Mouse (Mus musculus): Measurements from ENCODE around the gene Ppil4.

Gene Ppil4

GRCm38 (mm10) chr10:7824663-7825280 lies 32.1 kb downstream of the Ppil4 start:
- no peak for DNase-seq (ENCODE audit: low read depth, low spot score)

GRCm38 (mm10) chr10:7825281-7825665 lies 32.6 kb downstream of the Ppil4 start:
- DNase-seq (ENCODE audit: low read depth, low spot score) = no peak

- no peak for DNase-seq (ENCODE audit: low read depth, low spot score)
Observed at GRCm38 (mm10) chr10:7826106-7826505, 33.4 kb downstream of the Ppil4 start.

- DNase-seq (ENCODE audit: low read depth, low spot score) = no peak
Observed at GRCm38 (mm10) chr10:7832171-7832676, 39.5 kb downstream of the Ppil4 start, which contains the start of gene Zc3h12d. Zc3h12d (plus strand) TSS chr10:7832470.

GRCm38 (mm10) chr10:7833377-7834165 lies 40.9 kb downstream of the Ppil4 start:
- no peak for DNase-seq (ENCODE audit: low read depth, low spot score)

GRCm38 (mm10) chr10:7834671-7835225 lies 42.1 kb downstream of the Ppil4 start:
- DNase-seq (ENCODE audit: low read depth, low spot score) = no peak

GRCm38 (mm10) chr10:7836902-7837301 lies 44.2 kb downstream of the Ppil4 start:
- DNase-seq (ENCODE audit: low read depth, low spot score) = no peak

GRCm38 (mm10) chr10:7837446-7837845 lies 44.8 kb downstream of the Ppil4 start:
- DNase-seq (ENCODE audit: low read depth, low spot score) = no peak

- no peak for DNase-seq (ENCODE audit: low read depth, low spot score)
Observed at GRCm38 (mm10) chr10:7838036-7838435, 45.3 kb downstream of the Ppil4 start.

GRCm38 (mm10) chr10:7838874-7839421 lies 46.3 kb downstream of the Ppil4 start:
- DNase-seq (ENCODE audit: low read depth, low spot score) = no peak

GRCm38 (mm10) chr10:7839551-7840352 lies 47.1 kb downstream of the Ppil4 start:
- DNase-seq (ENCODE audit: low read depth, low spot score) = peak; percentile 42

GRCm38 (mm10) chr10:7840353-7840733 lies 47.7 kb downstream of the Ppil4 start:
- no peak for DNase-seq (ENCODE audit: low read depth, low spot score)

GRCm38 (mm10) chr10:7840785-7841184 lies 48.1 kb downstream of the Ppil4 start:
- DNase-seq (ENCODE audit: low read depth, low spot score) = no peak

GRCm38 (mm10) chr10:7841571-7842080 lies 48.9 kb downstream of the Ppil4 start:
- peak; percentile 63 for DNase-seq (ENCODE audit: low read depth, low spot score)

- no peak for DNase-seq (ENCODE audit: low read depth, low spot score)
Observed at GRCm38 (mm10) chr10:7843181-7843580, 50.5 kb downstream of the Ppil4 start.

GRCm38 (mm10) chr10:7844161-7844560 lies 51.5 kb downstream of the Ppil4 start:
- no peak for DNase-seq (ENCODE audit: low read depth, low spot score)

GRCm38 (mm10) chr10:7845136-7845535 lies 52.4 kb downstream of the Ppil4 start:
- no peak for DNase-seq (ENCODE audit: low read depth, low spot score)

- no peak for DNase-seq (ENCODE audit: low read depth, low spot score)
Observed at GRCm38 (mm10) chr10:7845991-7846390, 53.3 kb downstream of the Ppil4 start.

- DNase-seq (ENCODE audit: low read depth, low spot score) = no peak
Observed at GRCm38 (mm10) chr10:7847166-7847605, 54.5 kb downstream of the Ppil4 start.

- DNase-seq (ENCODE audit: low read depth, low spot score) = no peak
Observed at GRCm38 (mm10) chr10:7851891-7852290, 59.2 kb downstream of the Ppil4 start.

GRCm38 (mm10) chr10:7860494-7860893 lies 67.8 kb downstream of the Ppil4 start:
- DNase-seq (ENCODE audit: low read depth, low spot score) = no peak
